Mouse (Mus musculus) adipocyte (in vitro differentiated cells): ENCODE data around the gene Fdx1l.

Source experiments
- DNase-seq: peaks from one replicate; pipeline ENCODE4 v3.0.0-alpha.2; 2016; ENCODE audit warnings: low spot score

Fdx1l gene

DNA sequence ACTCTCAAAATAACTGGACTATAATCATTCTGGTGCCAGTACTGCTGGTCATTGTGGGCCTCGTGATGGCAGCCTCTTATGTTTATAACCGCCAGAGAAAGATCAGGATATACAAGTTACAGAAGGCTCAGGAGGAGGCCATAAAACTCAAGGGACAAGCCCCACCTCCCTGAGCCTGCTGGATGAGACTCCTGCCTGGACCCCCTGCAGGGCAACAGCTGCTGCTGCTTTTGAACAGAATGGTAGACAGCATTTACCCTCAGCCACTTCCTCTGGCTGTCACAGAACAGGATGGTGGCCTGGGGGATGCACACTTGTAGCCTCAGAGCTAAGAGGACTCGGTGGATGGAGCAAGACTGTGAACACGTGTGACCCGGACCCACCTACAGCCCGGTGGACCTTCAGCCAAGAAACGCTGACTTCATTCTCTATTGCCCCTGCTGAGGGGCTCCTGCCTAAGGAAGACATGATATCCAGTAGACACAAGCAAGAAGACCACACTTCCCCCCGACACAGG lies 45.6 kb downstream of the Fdx1l start:
- DNase-seq: no peak

DNA sequence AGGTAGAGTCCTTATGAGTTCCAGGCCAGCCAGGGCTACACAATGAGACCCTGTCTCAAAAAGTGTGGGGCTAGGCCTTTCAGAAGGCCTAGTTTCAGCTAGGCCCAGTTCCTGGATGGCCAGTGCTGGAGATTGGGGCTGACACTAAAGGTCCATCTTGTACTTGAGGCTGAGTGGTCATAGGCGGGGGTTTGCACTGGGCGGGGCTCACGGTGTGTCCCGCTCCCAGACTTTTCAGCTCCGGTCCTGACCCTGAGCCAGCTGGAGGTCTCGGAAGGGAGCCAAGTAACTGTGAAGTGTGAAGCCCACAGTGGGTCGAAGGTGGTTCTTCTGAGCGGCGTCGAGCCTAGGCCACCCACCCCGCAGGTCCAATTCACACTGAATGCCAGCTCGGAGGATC lies 46.6 kb downstream of the Fdx1l start:
- no peak for DNase-seq

DNA sequence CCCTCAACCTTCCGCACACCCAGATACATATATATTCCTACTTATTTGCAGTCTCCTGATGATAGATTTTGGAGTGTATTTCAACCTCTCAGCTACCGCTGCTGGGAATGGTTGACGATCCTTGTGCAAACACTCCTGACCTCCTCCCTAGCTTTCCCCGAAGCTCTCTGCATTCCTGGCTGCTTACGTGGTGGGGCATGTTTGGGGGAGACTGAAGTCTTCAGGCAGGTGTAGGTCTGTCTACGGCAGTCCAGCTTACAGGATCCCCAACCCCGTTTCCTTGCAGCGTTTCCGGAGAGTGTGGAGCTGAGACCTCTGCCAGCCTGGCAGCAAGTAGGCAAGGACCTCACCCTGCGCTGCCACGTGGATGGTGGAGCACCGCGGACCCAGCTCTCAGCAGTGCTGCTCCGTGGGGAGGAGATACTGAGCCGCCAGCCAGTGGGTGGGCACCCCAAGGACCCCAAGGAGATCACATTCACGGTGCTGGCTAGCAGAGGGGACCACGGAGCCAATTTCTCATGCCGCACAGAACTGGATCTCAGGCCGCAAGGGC lies 48.1 kb downstream of the Fdx1l start:
- DNase-seq: no peak

DNA sequence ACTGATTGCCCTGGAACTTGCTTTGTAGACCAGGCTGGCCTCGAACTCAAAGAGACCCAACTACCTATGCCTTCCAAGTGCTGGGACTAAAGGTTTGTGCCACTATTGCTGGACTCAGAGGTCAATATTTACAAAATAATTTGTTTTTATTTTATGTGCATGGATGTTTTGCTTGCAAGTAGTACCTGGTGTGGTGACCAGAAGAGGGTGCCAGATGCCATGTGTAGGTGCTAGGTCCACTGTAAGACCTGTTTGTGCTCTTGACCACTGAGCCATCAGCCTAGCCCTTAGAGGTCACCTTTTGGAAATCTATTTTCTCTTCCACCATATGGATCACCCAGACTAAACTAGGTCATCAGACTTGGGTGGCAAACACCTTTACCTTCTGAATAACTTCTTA lies 50.7 kb downstream of the Fdx1l start:
- DNase-seq: no peak

DNA sequence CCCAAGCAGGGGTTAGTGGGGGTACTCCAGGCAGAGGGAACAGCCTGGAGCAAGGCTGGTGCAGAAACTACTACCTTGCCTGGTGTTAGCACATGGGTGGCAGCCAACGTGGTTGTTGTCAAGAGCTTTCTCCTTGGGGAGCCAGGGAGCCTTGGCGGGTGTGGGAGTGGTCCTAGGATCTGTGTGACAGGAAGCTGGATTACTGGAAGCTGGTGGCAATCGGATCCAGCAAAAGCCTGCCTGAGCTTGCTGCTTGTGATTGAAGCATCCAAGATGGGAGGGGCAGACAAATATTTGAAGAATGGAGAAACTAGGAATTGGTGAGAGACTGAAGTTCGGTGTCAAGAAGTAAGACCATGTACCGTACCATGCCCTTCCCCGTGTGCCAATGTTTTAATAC lies 51.1 kb downstream of the Fdx1l start:
- DNase-seq: peak; percentile 23

DNA sequence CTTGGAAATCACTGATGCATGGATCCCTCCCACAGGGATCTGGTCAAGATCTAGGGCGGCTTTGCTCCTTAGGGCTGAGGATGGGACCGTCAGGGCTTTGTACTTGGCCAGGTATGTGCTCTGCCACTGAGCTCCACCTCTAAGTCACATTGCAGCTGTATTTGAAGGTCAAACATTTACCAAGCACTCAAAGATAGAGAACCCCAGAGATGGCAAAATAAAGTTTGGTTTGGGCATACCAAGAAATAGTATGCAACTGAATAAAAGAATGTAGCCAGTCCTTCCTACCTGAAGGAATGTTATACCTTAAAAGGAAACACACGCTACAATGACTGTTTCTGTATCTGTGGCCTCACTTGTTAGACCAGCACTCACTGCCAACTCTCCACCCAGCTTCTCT lies 52.1 kb downstream of the Fdx1l start:
- DNase-seq: no peak

DNA sequence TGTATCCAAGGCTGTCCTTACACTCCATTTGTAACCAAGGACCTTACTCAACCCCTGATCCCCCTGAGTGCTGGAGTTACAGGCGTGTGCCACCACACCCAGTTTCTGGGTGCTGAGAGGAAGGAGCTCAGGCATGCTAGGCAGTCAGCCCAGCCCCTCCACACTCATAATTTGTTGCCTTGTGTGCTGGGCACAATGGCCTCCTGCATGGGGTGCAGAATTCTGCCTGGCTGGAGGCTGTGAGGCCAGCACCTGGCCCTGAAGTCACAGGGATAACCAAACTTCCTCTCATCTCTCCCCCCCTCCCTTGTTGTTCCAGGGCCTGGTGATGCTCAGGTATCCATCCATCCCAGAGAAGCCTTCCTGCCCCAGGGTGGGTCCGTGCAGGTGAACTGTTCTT lies 54.8 kb downstream of the Fdx1l start:
- DNase-seq: no peak
